ENCODE assay signal across 9 mouse cellular contexts in genomic region chr5:108366328-108366983, GRCm38 (mm10). TPM values are rescaled to one million over a fixed set of nuclear protein-coding genes. Genes with fewer than 3 reads are reported as not detected.
A peak's percentile ranks its signal among the peaks of the same experiment; 100 is the strongest.
DNase-seq lines count a peak whose midpoint lies in the region; ATAC-seq and TF ChIP-seq lines count a peak whose summit lies in the region.
"Had no signal": no experiment of that assay in that cellular context is flagged by ENCODE, and none has a peak within 500 bp of the region (broad histone marks: within the 10 kb centered on the region; RNA-seq: fewer than 3 reads in every experiment).

No protein-coding gene starts in this region.

- H3K27ac ChIP-seq in bone marrow macrophage, adult 2 months (ENCODE audit: insufficient read depth, low read depth, low read length), result no peak overlapping the region
- no peak overlapping the region for H3K27ac ChIP-seq in limb, embryonic 12.5 days

- WGBS in limb, embryonic 12.5 days, result 2% methylated on average over 60 of the region's 60 CpGs

- H3K4me1 ChIP-seq in bone marrow macrophage, adult 2 months (ENCODE audit: control insufficient read depth, insufficient read depth, low read length), result 0 out of 2 replicates have a peak, but pooled peaks cover 2% of the 10 kb centered on the region
- peaks cover 29% of the 10 kb centered on the region for H3K4me1 ChIP-seq in limb, embryonic 12.5 days (replicated peaks)

- peaks cover 95% of the 10 kb centered on the region for H3K27me3 ChIP-seq in limb, embryonic 12.5 days

- no peak for TF ChIP-seq CTCF in bone marrow macrophage, adult 2 months (IDR thresholded peaks at IDR 0.05; ENCODE audit: low read depth, low read length)

- no peaks in the 10 kb centered on the region for H3K36me3 ChIP-seq in limb, embryonic 12.5 days

- peak overlapping the region; percentile 63 for H3K4me3 ChIP-seq in bone marrow macrophage, adult 2 months (ENCODE audit: insufficient read depth, low read length)
- peak overlapping the region; percentile 55 for H3K4me3 ChIP-seq in limb, embryonic 12.5 days (replicated peaks)

- TF ChIP-seq POLR2A in bone marrow macrophage, adult 2 months (IDR thresholded peaks at IDR 0.05; ENCODE audit: borderline replicate concordance, low read depth, low read length), result no peak

- peak overlapping the region; percentile 96 for H3K4me2 ChIP-seq in limb, embryonic 12.5 days

- ATAC-seq in granulocyte monocyte progenitor cell, adult 5-6 weeks (replicated peaks; ENCODE audit: poor library complexity, severe bottlenecking), result peak; percentile 33; the same call in 1 of the 2 replicates
- ATAC-seq in limb, embryonic 12.5 days (ENCODE audit: insufficient number of reproducible peaks, insufficient read depth, low FRiP score, low TSS enrichment, low read depth), result 0 out of 2 replicates have a peak, but pooled peaks have one; percentile 23

- no peaks in the 10 kb centered on the region for H3K9me3 ChIP-seq in limb, embryonic 12.5 days

- peak; percentile 2 for DNase-seq in kidney, adult 11 months
- DNase-seq in kidney, adult 9 months, result no peak
- peak; percentile 22 for DNase-seq in right cerebral cortex, postnatal 4 days
- no peak for DNase-seq in ovary, postnatal 14 days (ENCODE audit: low spot score)
- no peak for DNase-seq in gastrocnemius, adult 18-20 months (ENCODE audit: low spot score)

- H3K9ac ChIP-seq in limb, embryonic 12.5 days (replicated peaks), result 0 out of 2 replicates have a peak overlapping the region, but pooled peaks have one; percentile 18

RNA-seq across cellular contexts. Expression of gene Gm42517, which starts 1.3 kb away (rescaled TPM):
- not detected in 2 replicates for polyA plus RNA-seq in bone marrow macrophage, adult 2 months (2012; ENCODE audit: insufficient read depth, insufficient read length, missing spikeins)
- total RNA-seq in granulocyte monocyte progenitor cell, adult 5-6 weeks (2014; fragmentation: Nextera tagmentation), result not detected in 2 replicates
- not detected in 2 replicates for total RNA-seq in granulocyte monocyte progenitor cell, adult 5-6 weeks (2017)
- polyA plus RNA-seq in limb, embryonic 12.5 days (2016; fragmentation: Nextera tagmentation; extraction: Ambion mirVana), result not detected in 2 replicates
- under 1 TPM; 0.32 to 0.36 TPM for total RNA-seq in gastrocnemius, adult 18-20 months (2021)

RNA-seq across cellular contexts. Expression of gene Pde6b, which starts 21.7 kb away (rescaled TPM):
- polyA plus RNA-seq in bone marrow macrophage, adult 2 months (2012; ENCODE audit: insufficient read depth, insufficient read length, missing spikeins), result not detected in 2 replicates
- total RNA-seq in granulocyte monocyte progenitor cell, adult 5-6 weeks (2014; fragmentation: Nextera tagmentation), result not detected in 2 replicates
- total RNA-seq in granulocyte monocyte progenitor cell, adult 5-6 weeks (2017), result not detected in 2 replicates
- polyA plus RNA-seq in limb, embryonic 12.5 days (2016; fragmentation: Nextera tagmentation; extraction: Ambion mirVana), result 0.34 and 0.36 TPM in 2 replicates
- total RNA-seq in gastrocnemius, adult 18-20 months (2021), result not detected
- polyA plus RNA-seq: spleen, adult 2 months had no signal

RNA-seq across cellular contexts. Expression of gene Pigg, which starts 54.0 kb away (rescaled TPM):
- 5.1 and 5.8 TPM in 2 replicates for polyA plus RNA-seq in bone marrow macrophage, adult 2 months (2012; ENCODE audit: insufficient read depth, insufficient read length, missing spikeins)
- 5.6 and 7.7 TPM in 2 replicates for total RNA-seq in granulocyte monocyte progenitor cell, adult 5-6 weeks (2014; fragmentation: Nextera tagmentation)
- 5.5 and 6.1 TPM in 2 replicates for total RNA-seq in granulocyte monocyte progenitor cell, adult 5-6 weeks (2017)
- 6.3 and 6.4 TPM in 2 replicates for polyA plus RNA-seq in limb, embryonic 12.5 days (2016; fragmentation: Nextera tagmentation; extraction: Ambion mirVana)
- 1 to 10 TPM; 4.2 to 4.5 TPM for total RNA-seq in gastrocnemius, adult 18-20 months (2021)

Comparison
In these comparisons a context has a peak if more than half of its experiments do, and no peak if none do; other contexts are left out.
1. DNase-seq: peak in kidney, adult 11 months (single experiment) and right cerebral cortex, postnatal 4 days (single experiment); none in kidney, adult 9 months (single experiment), ovary, postnatal 14 days (single experiment) and gastrocnemius, adult 18-20 months (single experiment).